Mouse (Mus musculus) lung, postnatal 14 days (tissue): ENCODE data around the gene Folr2.

Experiments
- DNase-seq: peaks from one replicate; pipeline ENCODE4 v3.0.0; 2021

Gene Folr2

DNA sequence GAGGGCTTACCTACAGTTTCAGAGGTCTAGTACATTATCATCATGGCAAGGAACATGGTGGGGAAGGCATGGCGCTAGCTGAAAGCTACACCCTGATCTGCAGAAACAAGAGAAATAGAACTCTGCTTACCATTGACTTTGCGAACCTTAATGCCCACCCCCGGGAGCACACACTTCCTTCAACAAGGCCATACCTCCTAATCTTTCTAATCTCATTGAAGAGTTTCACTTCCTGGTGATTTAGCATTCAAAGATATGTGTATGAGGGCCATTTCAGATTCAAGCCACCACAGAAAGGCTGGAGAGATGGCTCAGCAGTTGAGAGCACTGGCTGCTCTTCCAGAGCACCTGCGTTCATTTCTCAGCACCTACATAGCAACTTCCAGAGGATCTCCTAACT is at the start of gene Folr2:
TSS of gene Folr2 (minus strand) at position 101 of the 400 bp plus-strand sequence.
- no peak for DNase-seq

- DNase-seq: peak; percentile 6
These were observed 49.7 kb upstream of the Folr2 start for GRCm38 (mm10) chr7:101906696-101907095.

DNA sequence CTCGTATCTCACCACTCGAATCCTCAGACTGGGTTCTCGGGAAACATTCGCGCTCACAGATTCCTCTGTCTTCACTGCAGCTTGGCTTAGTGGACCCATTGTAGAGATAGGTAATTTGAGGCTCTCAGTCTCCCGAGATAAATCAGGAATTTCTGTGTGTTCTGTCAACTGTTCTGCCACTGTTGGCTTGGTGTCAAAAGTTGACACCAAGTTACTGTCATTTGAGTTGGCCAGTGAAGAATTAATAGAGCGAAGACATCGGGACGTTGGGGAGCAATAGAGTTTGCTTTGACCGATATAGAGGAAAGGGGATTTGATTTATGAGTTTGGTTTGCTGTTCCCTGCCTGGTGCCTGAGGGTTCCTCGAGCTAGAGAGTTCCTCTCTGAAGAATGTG is 49.3 kb upstream of the Folr2 start, which contains the start of gene Tomt:
TSS of gene Tomt (minus strand) at position 73 of the 395 bp plus-strand sequence.
- DNase-seq: no peak

- peak; percentile 99 for DNase-seq
These were observed 48.7 kb upstream of the Folr2 start, which contains the start of gene Lamtor1 for GRCm38 (mm10) chr7:101905561-101906286. Gene Lamtor1, plus strand, starts transcription at chr7:101905904.

DNA sequence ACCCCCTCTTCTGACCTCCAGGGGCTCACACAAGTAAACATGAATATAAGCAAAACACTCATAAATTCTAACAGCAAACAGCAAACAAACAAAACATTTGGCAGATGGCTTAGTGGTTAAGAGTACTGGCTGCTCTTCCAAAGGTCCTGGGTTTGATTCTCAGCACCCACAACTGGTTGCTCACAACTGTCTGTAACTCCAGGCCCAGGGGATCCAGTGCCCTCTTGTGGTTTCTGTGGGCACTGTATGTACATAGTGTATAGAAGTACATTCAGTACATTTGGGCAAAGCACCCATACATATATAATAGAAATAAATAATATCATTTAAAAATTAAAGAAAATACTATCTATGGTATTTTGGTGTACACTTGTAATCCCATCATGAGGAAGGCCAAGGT is 45.9 kb upstream of the Folr2 start:
- no peak for DNase-seq

DNA sequence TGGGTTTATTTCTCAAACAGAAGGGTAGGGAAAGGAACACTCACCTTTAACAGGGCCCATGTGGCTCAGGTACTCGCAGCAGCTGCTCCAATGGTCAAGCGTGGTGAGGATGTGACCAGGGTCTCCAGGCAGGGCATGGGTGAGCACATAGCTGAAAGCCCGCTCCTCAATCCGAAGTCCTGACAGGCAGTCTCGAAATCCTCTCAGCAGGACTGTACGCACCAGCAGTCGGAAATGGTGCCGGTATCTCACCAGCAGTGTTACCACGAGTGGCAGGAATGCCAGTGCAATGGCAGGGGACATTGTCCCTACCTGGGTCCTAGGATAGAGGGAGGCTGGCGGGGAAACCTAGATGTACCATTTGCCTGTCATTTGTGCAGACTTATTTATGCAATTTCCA is 45.0 kb upstream of the Folr2 start:
- no peak for DNase-seq

DNA sequence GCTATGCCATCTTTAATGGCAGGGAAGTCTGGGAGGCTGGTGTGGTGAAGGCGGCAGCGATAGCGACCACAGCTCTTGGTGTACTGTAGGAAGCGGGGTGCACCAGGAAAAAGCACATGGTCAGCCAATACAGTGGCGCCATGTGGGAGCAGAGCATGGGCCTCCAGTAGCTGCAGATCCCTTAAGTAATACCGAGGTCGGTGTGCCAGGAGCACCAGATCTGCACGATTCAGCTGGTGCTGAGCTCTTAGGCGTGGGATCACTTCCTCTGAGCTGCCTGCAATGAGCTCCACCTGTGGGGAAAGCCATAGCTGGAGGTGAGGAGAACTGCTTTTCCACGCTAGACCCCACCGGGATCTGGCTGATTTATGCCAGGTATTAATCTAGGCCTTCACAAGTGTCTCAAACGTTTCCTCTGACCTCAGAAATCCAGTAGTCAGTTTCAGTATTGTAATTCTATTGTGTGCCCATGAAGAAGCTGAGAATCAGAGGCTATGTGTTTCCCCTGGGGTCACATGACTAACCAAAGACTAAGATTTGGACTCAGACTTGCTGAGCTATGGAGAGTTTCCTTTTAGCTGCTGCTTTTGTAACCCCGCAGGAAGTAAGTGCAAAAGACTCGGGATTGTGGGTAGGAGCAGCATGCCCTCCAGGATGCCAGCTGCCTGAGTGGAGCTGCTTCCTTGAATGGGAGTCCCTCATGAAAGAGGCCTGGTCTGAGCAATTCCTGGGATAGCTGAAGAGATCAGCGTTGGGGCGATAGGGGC is 43.5 kb upstream of the Folr2 start:
- no peak for DNase-seq

- DNase-seq: peak; percentile 96
These were observed 39.4 kb upstream of the Folr2 start for GRCm38 (mm10) chr7:101896104-101897066.

GRCm38 (mm10) chr7:101895695-101896094 is 38.7 kb upstream of the Folr2 start:
- DNase-seq: no peak

- no peak for DNase-seq
These were observed 31.5 kb upstream of the Folr2 start for GRCm38 (mm10) chr7:101888460-101888859.

- DNase-seq: no peak
These were observed 29.3 kb upstream of the Folr2 start for GRCm38 (mm10) chr7:101886274-101886673.

GRCm38 (mm10) chr7:101884160-101884559 is 27.2 kb upstream of the Folr2 start:
- no peak for DNase-seq

GRCm38 (mm10) chr7:101882413-101883154 is 25.6 kb upstream of the Folr2 start:
- DNase-seq: no peak

DNA sequence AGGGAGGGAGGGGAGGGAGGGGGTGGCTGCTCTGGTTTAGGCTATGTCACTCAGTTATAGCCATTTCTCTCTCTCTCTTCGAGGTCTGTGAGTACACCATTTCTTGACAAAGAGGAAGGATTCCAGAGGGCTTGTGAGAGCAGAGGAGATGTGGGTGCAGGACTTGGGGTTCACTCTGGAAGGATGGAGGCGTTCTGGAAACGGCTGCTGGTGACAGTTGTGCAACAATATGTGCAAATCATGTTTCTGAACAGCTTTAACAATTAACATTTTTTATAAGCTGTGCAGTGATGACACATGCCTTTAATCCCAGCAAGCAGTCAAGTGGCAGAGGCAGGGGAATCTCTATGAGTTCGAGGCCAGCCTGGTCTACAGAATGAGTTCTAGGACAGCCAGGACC is 23.9 kb upstream of the Folr2 start:
- no peak for DNase-seq

GRCm38 (mm10) chr7:101875978-101876377 is 19.0 kb upstream of the Folr2 start:
- no peak for DNase-seq

DNA sequence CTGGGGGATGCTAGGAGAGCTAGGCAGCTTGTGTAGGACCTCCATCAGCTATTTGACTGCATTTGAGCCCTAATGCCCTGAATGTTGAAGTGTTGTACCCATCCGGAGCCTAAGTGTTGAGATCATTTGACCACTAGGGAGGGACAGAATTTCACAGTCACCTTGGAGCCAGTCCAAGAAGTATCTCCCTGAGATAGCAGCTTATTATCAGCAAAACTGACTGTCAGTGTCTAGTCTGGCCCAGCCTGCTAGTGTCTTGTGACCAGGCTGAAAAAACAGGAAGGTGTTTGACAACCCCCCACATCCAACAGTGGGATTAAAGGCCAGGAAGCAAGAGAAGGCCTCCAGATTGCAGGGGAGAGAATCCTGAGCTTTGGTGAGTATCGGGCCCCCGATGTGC is 14.3 kb upstream of the Folr2 start:
- DNase-seq: no peak

DNA sequence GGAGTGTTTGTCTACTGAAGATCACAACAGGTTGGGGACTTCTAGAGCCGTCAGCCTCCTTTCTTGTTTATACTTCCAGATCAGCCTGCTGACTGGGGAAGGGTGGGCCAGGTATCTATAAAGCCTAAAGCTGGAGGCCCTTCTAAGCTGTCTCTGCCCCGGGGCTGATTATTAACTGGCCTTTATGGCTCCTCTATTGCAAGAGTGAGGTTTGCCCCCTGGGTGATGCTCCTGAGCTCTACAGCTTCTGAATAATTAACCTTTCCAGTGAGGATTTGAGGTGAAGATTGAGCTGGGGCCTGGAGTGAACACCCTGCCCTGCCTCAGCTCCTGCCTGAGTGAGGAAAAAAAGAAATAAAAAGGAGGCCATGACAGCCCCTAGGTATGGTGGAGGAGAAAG is 13.6 kb upstream of the Folr2 start, which contains the start of gene Folr1:
TSS of gene Folr1 (minus strand) at position 160 of the 400 bp plus-strand sequence.
- no peak for DNase-seq

- DNase-seq: no peak
These were observed 12.1 kb upstream of the Folr2 start for GRCm38 (mm10) chr7:101869163-101869500.

DNA sequence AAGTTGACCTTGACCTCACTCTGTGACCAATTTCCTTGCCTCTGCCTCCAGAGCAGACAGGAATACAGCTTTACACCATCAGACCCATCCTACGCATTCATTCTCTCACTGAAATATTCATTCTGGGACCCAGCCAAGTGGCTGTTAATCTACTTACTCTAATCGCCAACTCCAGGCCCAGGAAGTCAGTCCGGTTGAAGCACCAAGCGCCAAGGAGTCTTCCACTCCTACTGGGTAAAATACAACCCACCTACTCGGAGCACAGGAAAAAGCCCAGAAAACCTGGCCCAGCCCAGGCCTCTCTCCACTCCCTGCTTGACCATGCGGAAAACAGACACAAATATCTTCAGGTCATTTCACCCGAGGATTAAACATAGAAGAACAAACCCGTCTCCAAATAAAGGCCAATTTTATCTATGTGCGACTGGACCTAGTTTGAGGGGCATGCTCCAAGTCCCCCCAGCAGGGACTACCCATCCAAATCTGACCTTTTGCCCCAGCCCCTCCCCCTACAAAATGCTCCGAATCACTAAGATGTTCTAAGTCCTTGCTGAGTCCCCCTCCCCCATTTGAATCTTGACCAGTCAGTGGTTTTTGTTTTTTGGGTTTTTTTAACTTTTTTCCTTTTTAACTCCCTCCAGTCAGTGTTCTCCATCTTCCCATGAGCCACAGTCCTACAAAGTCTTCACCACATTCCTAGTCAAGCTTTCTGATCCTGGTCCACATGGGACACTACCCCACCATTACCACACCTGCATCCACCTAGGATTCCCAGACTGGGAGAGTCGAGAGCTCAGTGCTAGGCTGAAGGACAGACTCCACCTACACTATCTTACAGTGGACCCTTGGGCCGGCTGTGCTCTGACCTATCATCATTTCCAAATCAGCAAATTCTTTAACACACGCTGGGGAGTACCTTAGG is 11.5 kb upstream of the Folr2 start:
- DNase-seq: no peak

DNA sequence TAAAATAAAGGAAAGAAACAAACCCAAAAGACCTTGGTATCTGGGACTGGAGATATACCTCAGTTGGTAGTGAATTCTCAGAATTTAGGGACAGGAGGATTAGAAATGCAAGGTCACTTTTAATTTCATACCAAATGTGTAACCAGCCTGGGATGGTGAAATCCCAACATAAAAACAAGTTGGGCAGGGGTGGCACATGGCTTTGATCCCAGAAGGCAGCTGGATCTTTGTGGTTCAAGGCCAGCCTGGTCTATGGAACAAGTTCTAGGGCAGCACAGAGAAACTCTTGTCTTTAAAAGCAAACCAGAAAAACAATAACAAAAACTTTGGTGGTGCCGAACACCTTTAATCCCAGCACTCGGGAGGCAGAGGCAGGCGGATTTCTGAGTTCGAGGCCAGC is 10.5 kb upstream of the Folr2 start:
- DNase-seq: no peak
